Mouse (Mus musculus) midbrain, embryonic 10.5 days (tissue): ENCODE measurements at regions not wholly inside any gene's neighbourhood (a gene's known extent, or its start where the extent isn't known, plus 50 kb on each side); places are given as distances from the start of the nearest gene placed in this dataset.
"Not testable (repeated sequence)": the region's sequence is repeated elsewhere in the genome, so short reads cannot be mapped to it uniquely, and the experiment has no call there.

Experiments used
- DNase-seq: peaks from one replicate; pipeline ENCODE4 v3.0.0-alpha.2; 2017; ENCODE audit warnings: low spot score
- H3K27ac ChIP-seq: fragments of 300-500 bp; sonication (generic); replicated peaks from 2 replicates; pipeline ENCODE4 v1.5.1; 2016; ENCODE audit warnings: mild to moderate bottlenecking
- H3K27me3 ChIP-seq: fragments of 300-500 bp; sonication (generic); 2 replicates; pipeline ENCODE4 v1.6.1; 2016; ENCODE audit warnings: low read depth, mild to moderate bottlenecking; ENCODE audit not compliant: poor library complexity, severe bottlenecking
- H3K36me3 ChIP-seq: fragments of 300-500 bp; sonication (generic); 2 replicates; pipeline ENCODE4 v1.6.1; 2016; ENCODE audit warnings: mild to moderate bottlenecking, moderate library complexity
- H3K4me1 ChIP-seq: fragments of 300-500 bp; sonication (generic); 2 replicates; pipeline ENCODE4 v1.6.1; 2016
- H3K4me3 ChIP-seq: fragments of 300-500 bp; sonication (generic); 2 replicates; pipeline ENCODE4 v1.5.1; 2016; ENCODE audit warnings: mild to moderate bottlenecking, moderate library complexity
- H3K9me3 ChIP-seq: fragments of 300-500 bp; sonication (generic); replicated peaks from 2 replicates; pipeline ENCODE4 v1.6.1; 2016; ENCODE audit warnings: mild to moderate bottlenecking
- WGBS: fragments of 180-500 bp; shearing (Covaris S2); methylation state at CpG from one replicate; pipeline ENCODE4 v1.1.7; 2016; 5-methylcytosine and 5-hydroxymethylcytosine counted together

GRCm38 (mm10) chr13:52355921-52356320, 175.2 kb downstream of the Diras2 start:
- H3K27ac ChIP-seq, DNase-seq, H3K4me3 ChIP-seq, H3K27me3 ChIP-seq, H3K4me1 ChIP-seq, H3K36me3 ChIP-seq: not testable (repeated sequence)
- H3K9me3 ChIP-seq: peaks cover 11% of the 10 kb centered on the region; the same call in 1 of the 2 replicates
- WGBS: 92% methylated on average over 4 of the region's 4 CpGs

- DNase-seq, H3K4me1 ChIP-seq, H3K36me3 ChIP-seq, H3K27ac ChIP-seq, H3K4me3 ChIP-seq, H3K27me3 ChIP-seq: not testable (repeated sequence)
- peaks cover 11% of the 10 kb centered on the region; the same call in 1 of the 2 replicates for H3K9me3 ChIP-seq
- 78% methylated on average over 4 of the region's 4 CpGs for WGBS
Observed at GRCm38 (mm10) chr13:52359332-52359731, 171.7 kb downstream of the Diras2 start.

GRCm38 (mm10) chr13:52361177-52361846, 169.8 kb downstream of the Diras2 start:
- no peak for DNase-seq
- no peak overlapping the region for H3K4me3 ChIP-seq
- H3K4me1 ChIP-seq: peaks cover 4% of the 10 kb centered on the region; the same call in 1 of the 2 replicates
- H3K36me3 ChIP-seq: no peaks in the 10 kb centered on the region
- 84% methylated on average over 4 of the region's 4 CpGs for WGBS
- H3K27ac ChIP-seq: no peak overlapping the region
- H3K9me3 ChIP-seq: peaks cover 11% of the 10 kb centered on the region; the same call in 1 of the 2 replicates
- H3K27me3 ChIP-seq: no peaks in the 10 kb centered on the region

- peak; percentile 4 for DNase-seq
- Histone ChIP-seq H3K9me3 (peaks cover 4% of the 10 kb centered on the region; the same call in 1 of the 2 replicates), H3K4me3 (no peak overlapping the region), H3K36me3 (no peaks in the 10 kb centered on the region), H3K27me3 (no peaks in the 10 kb centered on the region), H3K27ac (no peak overlapping the region), H3K4me1 (peaks cover 4% of the 10 kb centered on the region; the same call in 1 of the 2 replicates)
- WGBS: 95% methylated on average over 5 of the region's 5 CpGs
Observed at GRCm38 (mm10) chr13:52362266-52362665, 168.8 kb downstream of the Diras2 start.

- Histone ChIP-seq H3K4me3 (no peak overlapping the region), H3K27ac (no peak overlapping the region), H3K9me3 (no peaks in the 10 kb centered on the region), H3K4me1 (peaks cover under 1% of the 10 kb centered on the region; the same call in 1 of the 2 replicates), H3K27me3 (no peaks in the 10 kb centered on the region), H3K36me3 (no peaks in the 10 kb centered on the region)
- peak; percentile 4 for DNase-seq
Observed at GRCm38 (mm10) chr13:52369851-52370250, 161.2 kb downstream of the Diras2 start.

GRCm38 (mm10) chr13:52371986-52372385, 159.1 kb downstream of the Diras2 start:
- Histone ChIP-seq H3K27me3 (no peaks in the 10 kb centered on the region), H3K27ac (no peak overlapping the region), H3K4me3 (no peak overlapping the region), H3K4me1 (no peaks in the 10 kb centered on the region), H3K9me3 (no peaks in the 10 kb centered on the region), H3K36me3 (no peaks in the 10 kb centered on the region)
- DNase-seq: no peak
- WGBS: 95% methylated on average over 3 of the region's 3 CpGs

GRCm38 (mm10) chr13:52374781-52375180, 156.3 kb downstream of the Diras2 start:
- no peak overlapping the region for H3K27ac ChIP-seq
- H3K4me1 ChIP-seq: no peaks in the 10 kb centered on the region
- H3K36me3 ChIP-seq: no peaks in the 10 kb centered on the region
- no peaks in the 10 kb centered on the region for H3K27me3 ChIP-seq
- H3K9me3 ChIP-seq: peaks cover 13% of the 10 kb centered on the region
- peak; percentile 9 for DNase-seq
- H3K4me3 ChIP-seq: no peak overlapping the region
- 82% methylated on average over 3 of the region's 3 CpGs for WGBS

- Histone ChIP-seq H3K27me3 (no peaks in the 10 kb centered on the region), H3K36me3 (no peaks in the 10 kb centered on the region), H3K27ac (no peak overlapping the region), H3K9me3 (peaks cover 24% of the 10 kb centered on the region), H3K4me3 (no peak overlapping the region), H3K4me1 (no peaks in the 10 kb centered on the region)
- peak; percentile 6 for DNase-seq
- WGBS: 70% methylated on average over 1 of the region's 1 CpGs
Observed at GRCm38 (mm10) chr13:52378236-52378635, 152.8 kb downstream of the Diras2 start.

- no peak for DNase-seq
- no peaks in the 10 kb centered on the region for H3K4me1 ChIP-seq
- WGBS: 89% methylated on average over 5 of the region's 5 CpGs
Observed at GRCm38 (mm10) chr13:52389271-52389670, 141.8 kb downstream of the Diras2 start.

GRCm38 (mm10) chr13:52395786-52396185, 135.3 kb downstream of the Diras2 start:
- whole genome bisulfite sequencing: 90% methylated on average over 8 of the region's 8 CpGs
- Histone ChIP-seq H3K27me3 (no peaks in the 10 kb centered on the region), H3K4me1 (no peaks in the 10 kb centered on the region; the same call in 1 of the 2 replicates), H3K9me3 (no peaks in the 10 kb centered on the region), H3K36me3 (no peaks in the 10 kb centered on the region), H3K4me3 (no peak overlapping the region), H3K27ac (no peak overlapping the region)
- DNase-seq: no peak

More at GRCm38 (mm10) chr13:52389271-52389670, 141.8 kb downstream of the Diras2 start:
- H3K4me3 ChIP-seq: no peak overlapping the region
- H3K9me3 ChIP-seq: peaks cover 13% of the 10 kb centered on the region
- no peaks in the 10 kb centered on the region for H3K36me3 ChIP-seq
- no peak overlapping the region for H3K27ac ChIP-seq
- no peaks in the 10 kb centered on the region for H3K27me3 ChIP-seq

GRCm38 (mm10) chr13:52398344-52398743, 132.7 kb downstream of the Diras2 start:
- no peaks in the 10 kb centered on the region for H3K27me3 ChIP-seq
- no peaks in the 10 kb centered on the region; the same call in 1 of the 2 replicates for H3K4me1 ChIP-seq
- H3K9me3 ChIP-seq: no peaks in the 10 kb centered on the region
- no peak for DNase-seq
- WGBS: 86% methylated on average over 6 of the region's 6 CpGs
- no peak overlapping the region for H3K4me3 ChIP-seq
- no peaks in the 10 kb centered on the region for H3K36me3 ChIP-seq
- no peak overlapping the region for H3K27ac ChIP-seq

GRCm38 (mm10) chr13:52399143-52399542, 131.9 kb downstream of the Diras2 start:
- DNase-seq: no peak
- no peak overlapping the region for H3K27ac ChIP-seq
- 94% methylated on average over 2 of the region's 2 CpGs for WGBS
- H3K36me3 ChIP-seq: no peaks in the 10 kb centered on the region
- H3K9me3 ChIP-seq: no peaks in the 10 kb centered on the region
- no peaks in the 10 kb centered on the region for H3K27me3 ChIP-seq
- no peaks in the 10 kb centered on the region; the same call in 1 of the 2 replicates for H3K4me1 ChIP-seq
- no peak overlapping the region for H3K4me3 ChIP-seq

- Histone ChIP-seq H3K4me1 (no peaks in the 10 kb centered on the region; the same call in 1 of the 2 replicates), H3K27me3 (no peaks in the 10 kb centered on the region), H3K9me3 (no peaks in the 10 kb centered on the region), H3K4me3 (no peak overlapping the region), H3K36me3 (no peaks in the 10 kb centered on the region), H3K27ac (no peak overlapping the region)
- WGBS: 85% methylated on average over 3 of the region's 3 CpGs
- DNase-seq: no peak
Observed at GRCm38 (mm10) chr13:52403805-52404204, 127.3 kb downstream of the Diras2 start.
